Mouse (Mus musculus) spleen, postnatal 36 days (tissue): ENCODE measurements around the gene Plin4.
A peak's percentile ranks its signal among the peaks of the same experiment; 100 is the strongest.

ENCODE experiments used
- DNase-seq, 2 experiments: peaks; one replicate each; pipeline ENCODE4 v3.0.0; 2022; ENCODE audit warnings: low spot score in 2 of 2, mixed read lengths in 1 of 2

Plin4 gene

GRCm38 (mm10) chr17:56109219-56110051, at the start of gene Plin4:
TSS of gene Plin4 (minus strand) at chr17:56109803.
- DNase-seq: no peak

- no peak for DNase-seq
These were observed 44.0 kb upstream of the Plin4 start for GRCm38 (mm10) chr17:56153643-56154042.

GRCm38 (mm10) chr17:56149897-56150296, 40.3 kb upstream of the Plin4 start:
- no peak for DNase-seq

GRCm38 (mm10) chr17:56148790-56149618, 39.4 kb upstream of the Plin4 start:
- no peak for DNase-seq

- peak; percentile 54 to 61 for DNase-seq
These were observed 38.7 kb upstream of the Plin4 start for GRCm38 (mm10) chr17:56148280-56148679.

GRCm38 (mm10) chr17:56147420-56147819, 37.8 kb upstream of the Plin4 start:
- no peak for DNase-seq

- no peak for DNase-seq
These were observed 36.5 kb upstream of the Plin4 start for GRCm38 (mm10) chr17:56146131-56146530.

- DNase-seq: no peak
These were observed 34.9 kb upstream of the Plin4 start for GRCm38 (mm10) chr17:56144546-56144945.

- no peak for DNase-seq
These were observed 32.4 kb upstream of the Plin4 start for GRCm38 (mm10) chr17:56141702-56142605.

- DNase-seq: no peak
These were observed 30.4 kb upstream of the Plin4 start, which contains the start of gene Sema6b for GRCm38 (mm10) chr17:56139858-56140595. TSS of gene Sema6b (minus strand) at chr17:56140343.

GRCm38 (mm10) chr17:56139355-56139754, 29.8 kb upstream of the Plin4 start:
- no peak for DNase-seq

GRCm38 (mm10) chr17:56137839-56138613, 28.4 kb upstream of the Plin4 start:
- no peak for DNase-seq

- no peak for DNase-seq
These were observed 27.0 kb upstream of the Plin4 start for GRCm38 (mm10) chr17:56136558-56136957.

GRCm38 (mm10) chr17:56134463-56134971, 24.9 kb upstream of the Plin4 start:
- peak; percentile 64 to 70 for DNase-seq

GRCm38 (mm10) chr17:56133457-56134363, 24.1 kb upstream of the Plin4 start:
- DNase-seq: peak in 1 of 2 experiments; percentile 51

- peak; percentile 45 to 53 for DNase-seq
These were observed 23.1 kb upstream of the Plin4 start for GRCm38 (mm10) chr17:56132661-56133060.

- DNase-seq: peak; percentile 46 to 65
These were observed 22.2 kb upstream of the Plin4 start for GRCm38 (mm10) chr17:56131814-56132213.

- DNase-seq: no peak
These were observed 21.5 kb upstream of the Plin4 start for GRCm38 (mm10) chr17:56131136-56131535.

GRCm38 (mm10) chr17:56128246-56128645, 18.6 kb upstream of the Plin4 start:
- DNase-seq: no peak
